Mouse (Mus musculus): ENCODE results near the gene Lce3a. TPM values are rescaled to one million over a fixed set of nuclear protein-coding genes. Genes with fewer than 3 reads are reported as not detected.

The Lce3a gene
- polyA plus RNA-seq, 1 experiment from 2014 or later = not detected

GRCm38 (mm10) chr3:92902992-92903391 lies 23.0 kb downstream of the Lce3a start:
- no peak overlapping the region for H3K4me2 ChIP-seq (ENCODE audit: low read depth, low read length)
- no peaks in the 10 kb centered on the region for H3K9me3 ChIP-seq (replicated peaks; ENCODE audit: control insufficient read depth, low read length)
- WGBS = 21% methylated on average over 3 of the region's 3 CpGs
- H3K4me1 ChIP-seq (ENCODE audit: control insufficient read depth, insufficient read depth, low read length) = no peaks in the 10 kb centered on the region
- ATAC-seq (replicated peaks; ENCODE audit: extremely low read depth, insufficient read depth, low FRiP score) = no peak
- H3K27ac ChIP-seq (ENCODE audit: low read length) = no peak overlapping the region
- H3K27me3 ChIP-seq (ENCODE audit: control insufficient read depth, insufficient read depth, low read length) = no peaks in the 10 kb centered on the region
- no peak overlapping the region for H3K9ac ChIP-seq (ENCODE audit: low read length)
- H3K36me3 ChIP-seq (ENCODE audit: control insufficient read depth, insufficient read depth) = no peaks in the 10 kb centered on the region
- no peak overlapping the region for H3K4me3 ChIP-seq (ENCODE audit: low read length)

GRCm38 (mm10) chr3:92894489-92894888 lies 31.5 kb downstream of the Lce3a start:
- ATAC-seq (replicated peaks; ENCODE audit: extremely low read depth, insufficient read depth, low FRiP score) = no peak
- Histone ChIP-seq H3K4me2 (ENCODE audit: low read depth, low read length) (no peak overlapping the region), H3K4me3 (ENCODE audit: low read length) (no peak overlapping the region), H3K4me1 (ENCODE audit: control insufficient read depth, insufficient read depth, low read length) (no peaks in the 10 kb centered on the region), H3K27ac (ENCODE audit: low read length) (no peak overlapping the region), H3K9ac (ENCODE audit: low read length) (no peak overlapping the region), H3K9me3 (replicated peaks; ENCODE audit: control insufficient read depth, low read length) (no peaks in the 10 kb centered on the region), H3K27me3 (ENCODE audit: control insufficient read depth, insufficient read depth, low read length) (no peaks in the 10 kb centered on the region), H3K36me3 (ENCODE audit: control insufficient read depth, insufficient read depth) (no peaks in the 10 kb centered on the region)
- 42% methylated on average over 1 of the region's 1 CpGs for WGBS

- H3K9me3 ChIP-seq (replicated peaks; ENCODE audit: control insufficient read depth, low read length) = no peaks in the 10 kb centered on the region
- no peak overlapping the region for H3K4me2 ChIP-seq (ENCODE audit: low read depth, low read length)
- H3K4me3 ChIP-seq (ENCODE audit: low read length) = no peak overlapping the region
- WGBS = 49% methylated on average over 3 of the region's 3 CpGs
- H3K27ac ChIP-seq (ENCODE audit: low read length) = no peak overlapping the region
- no peaks in the 10 kb centered on the region for H3K4me1 ChIP-seq (ENCODE audit: control insufficient read depth, insufficient read depth, low read length)
- no peaks in the 10 kb centered on the region for H3K36me3 ChIP-seq (ENCODE audit: control insufficient read depth, insufficient read depth)
- no peak overlapping the region for H3K9ac ChIP-seq (ENCODE audit: low read length)
- ATAC-seq (replicated peaks; ENCODE audit: extremely low read depth, insufficient read depth, low FRiP score) = no peak
- H3K27me3 ChIP-seq (ENCODE audit: control insufficient read depth, insufficient read depth, low read length) = no peaks in the 10 kb centered on the region
Measured at GRCm38 (mm10) chr3:92894063-92894462, 32.0 kb downstream of the Lce3a start.

Other genes starting within 250 kb of the Lce3a start
- gene Lce1c, start 247.0 kb downstream of the Lce3a start, polyA plus RNA-seq (2015; fragmentation: Nextera tagmentation; extraction: Ambion mirVana) = not detected in 2 replicates
- gene Lce1d, start 239.0 kb downstream of the Lce3a start, polyA plus RNA-seq (2015; fragmentation: Nextera tagmentation; extraction: Ambion mirVana) = not detected in 2 replicates
- not detected in 2 replicates for gene Lce1e, start 217.2 kb downstream of the Lce3a start, polyA plus RNA-seq (2015; fragmentation: Nextera tagmentation; extraction: Ambion mirVana)
- gene Lce1f, start 205.9 kb downstream of the Lce3a start, polyA plus RNA-seq (2015; fragmentation: Nextera tagmentation; extraction: Ambion mirVana) = not detected in 2 replicates
- gene Gm38119, start 187.1 kb downstream of the Lce3a start, polyA plus RNA-seq (2015; fragmentation: Nextera tagmentation; extraction: Ambion mirVana) = not detected in 2 replicates
- 0.16 TPM in 1 of 2 replicates, not detected in the other for gene Lce1g, start 173.9 kb downstream of the Lce3a start, polyA plus RNA-seq (2015; fragmentation: Nextera tagmentation; extraction: Ambion mirVana)
- gene Lce1h, start 161.2 kb downstream of the Lce3a start, polyA plus RNA-seq (2015; fragmentation: Nextera tagmentation; extraction: Ambion mirVana) = not detected in 2 replicates
- not detected in 2 replicates for gene Lce1i, start 147.3 kb downstream of the Lce3a start, polyA plus RNA-seq (2015; fragmentation: Nextera tagmentation; extraction: Ambion mirVana)
- gene Lce1j, start 135.7 kb downstream of the Lce3a start, polyA plus RNA-seq (2015; fragmentation: Nextera tagmentation; extraction: Ambion mirVana) = not detected in 2 replicates
- gene Lce1k, start 118.3 kb downstream of the Lce3a start, polyA plus RNA-seq (2015; fragmentation: Nextera tagmentation; extraction: Ambion mirVana) = not detected in 2 replicates
- 0.08 TPM in 1 of 2 replicates, not detected in the other for gene Kprp, start 99.0 kb downstream of the Lce3a start, polyA plus RNA-seq (2015; fragmentation: Nextera tagmentation; extraction: Ambion mirVana)
- gene Lce1l, start 74.9 kb downstream of the Lce3a start, polyA plus RNA-seq (2015; fragmentation: Nextera tagmentation; extraction: Ambion mirVana) = not detected in 2 replicates
- not detected in 2 replicates for gene 2310050C09Rik, start 56.0 kb downstream of the Lce3a start, polyA plus RNA-seq (2015; fragmentation: Nextera tagmentation; extraction: Ambion mirVana)
- gene Lce3b, start 6.7 kb upstream of the Lce3a start, polyA plus RNA-seq (2015; fragmentation: Nextera tagmentation; extraction: Ambion mirVana) = not detected in 2 replicates
- gene Lce3c, start 18.3 kb upstream of the Lce3a start, polyA plus RNA-seq (2015; fragmentation: Nextera tagmentation; extraction: Ambion mirVana) = not detected in 2 replicates
- not detected in 2 replicates for gene Lce3d, start 31.2 kb upstream of the Lce3a start, polyA plus RNA-seq (2015; fragmentation: Nextera tagmentation; extraction: Ambion mirVana)
- gene Lce3e, start 40.8 kb upstream of the Lce3a start, polyA plus RNA-seq (2015; fragmentation: Nextera tagmentation; extraction: Ambion mirVana) = not detected in 2 replicates
- not detected in 2 replicates for gene Lce3f, start 66.0 kb upstream of the Lce3a start, polyA plus RNA-seq (2015; fragmentation: Nextera tagmentation; extraction: Ambion mirVana)
- gene Crct1, start 89.5 kb upstream of the Lce3a start, polyA plus RNA-seq (2015; fragmentation: Nextera tagmentation; extraction: Ambion mirVana) = 0.28 TPM in 1 of 2 replicates, not detected in the other
- not detected in 2 replicates for gene Lce1m, start 92.8 kb upstream of the Lce3a start, polyA plus RNA-seq (2015; fragmentation: Nextera tagmentation; extraction: Ambion mirVana)
- gene Gm4858, start 142.6 kb upstream of the Lce3a start, polyA plus RNA-seq (2015; fragmentation: Nextera tagmentation; extraction: Ambion mirVana) = not detected in 2 replicates
- gene Crnn, start 218.6 kb upstream of the Lce3a start, polyA plus RNA-seq (2015; fragmentation: Nextera tagmentation; extraction: Ambion mirVana) = 0.08 TPM in 1 of 2 replicates, not detected in the other